Mouse (Mus musculus) spleen, postnatal 14 days (tissue): ENCODE measurements around the gene Siglecf.
A peak's percentile ranks its signal among the peaks of the same experiment; 100 is the strongest.

Experiments
- DNase-seq, 2 experiments: peaks; one replicate each; pipeline ENCODE4 v3.0.0; 2021 to 2022; ENCODE audit warnings: low spot score in 2 of 2

Gene Siglecf

DNA sequence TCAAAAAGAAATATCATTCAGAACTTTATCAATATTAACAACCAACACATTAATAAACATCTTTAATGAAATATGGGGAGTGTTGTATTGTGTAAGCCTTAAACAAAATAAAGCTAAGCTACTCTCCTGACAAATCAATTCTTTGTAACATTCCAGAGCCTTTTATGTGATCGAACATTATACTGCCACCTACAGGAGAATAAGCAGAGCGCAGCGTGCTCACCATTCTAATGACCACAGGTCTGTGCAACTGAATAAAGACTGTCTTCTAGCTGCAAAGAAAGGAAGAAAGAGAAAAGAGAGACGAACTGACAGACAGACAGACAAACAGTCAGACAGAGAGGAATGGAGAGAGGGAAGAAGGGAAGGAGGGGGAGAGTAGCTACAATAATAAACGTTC is 27.1 kb downstream of the Siglecf start:
- no peak for DNase-seq

- peak; percentile 9 to 33 for DNase-seq
Measured at GRCm38 (mm10) chr7:43392349-43393121, 41.4 kb downstream of the Siglecf start.

DNA sequence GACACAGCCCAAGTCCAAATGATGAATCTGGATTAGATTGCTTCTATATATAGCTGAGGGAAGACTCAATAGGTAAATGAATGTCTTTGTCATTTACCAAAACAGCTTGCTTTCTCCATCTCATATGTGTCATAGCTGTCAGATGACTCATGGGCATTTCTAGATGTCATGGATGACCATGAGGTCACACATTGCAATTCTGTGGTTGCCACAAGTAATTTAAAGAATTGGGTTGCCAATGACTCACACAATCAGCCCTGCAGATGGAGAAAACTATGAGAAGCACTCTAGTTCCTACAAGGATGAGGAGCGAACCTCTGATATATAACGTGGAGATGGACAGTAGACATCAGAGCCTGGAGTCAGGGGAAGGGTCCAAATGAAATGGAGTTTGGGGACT is 48.4 kb downstream of the Siglecf start:
- no peak for DNase-seq

DNA sequence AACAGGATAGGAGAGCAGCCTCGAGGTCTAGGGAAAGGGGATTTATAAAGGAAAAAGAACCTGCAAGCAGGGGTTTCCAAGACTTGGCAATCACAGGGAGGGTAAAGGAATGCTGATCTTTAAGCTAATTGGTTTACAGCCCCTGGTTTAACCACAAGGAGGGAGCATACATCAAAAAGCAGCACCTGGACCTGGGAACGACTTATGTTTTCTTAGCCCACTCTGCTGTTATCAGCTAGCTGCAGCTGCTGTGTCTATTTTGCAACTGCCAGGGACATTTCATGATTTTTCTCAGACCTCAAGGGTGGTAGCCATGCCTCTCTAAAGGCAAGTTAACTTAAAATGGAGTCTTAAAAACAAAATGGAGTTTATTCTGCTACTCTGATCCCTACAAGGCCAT is 51.6 kb downstream of the Siglecf start:
- DNase-seq: no peak

- no peak for DNase-seq
Measured at GRCm38 (mm10) chr7:43407573-43407972, 56.4 kb downstream of the Siglecf start.

DNA sequence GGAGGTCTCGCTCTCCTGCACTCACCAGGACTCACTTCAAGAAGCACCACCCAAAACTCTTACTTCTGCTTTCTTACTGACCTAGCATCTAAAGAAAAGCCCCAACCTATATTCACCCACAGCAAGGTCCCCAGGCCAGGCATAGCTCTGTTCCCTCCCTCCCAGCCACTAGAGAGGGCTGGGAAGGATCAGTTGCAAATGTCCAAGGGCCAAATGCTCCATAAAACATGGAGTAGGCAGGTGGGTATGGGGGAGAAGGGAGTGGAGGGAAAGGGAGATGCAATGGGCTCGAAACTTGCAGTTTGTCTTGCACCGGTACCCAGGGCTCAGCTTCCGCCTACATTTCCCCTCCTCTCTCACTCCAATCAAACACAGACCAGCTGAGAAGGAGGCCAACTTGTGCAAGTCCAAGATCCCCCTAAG is 57.0 kb downstream of the Siglecf start, which contains the start of gene Siglecg:
TSS of gene Siglecg (plus strand) at position 74 of the 423 bp plus-strand sequence.
- peak; percentile 11 to 34 for DNase-seq

DNA sequence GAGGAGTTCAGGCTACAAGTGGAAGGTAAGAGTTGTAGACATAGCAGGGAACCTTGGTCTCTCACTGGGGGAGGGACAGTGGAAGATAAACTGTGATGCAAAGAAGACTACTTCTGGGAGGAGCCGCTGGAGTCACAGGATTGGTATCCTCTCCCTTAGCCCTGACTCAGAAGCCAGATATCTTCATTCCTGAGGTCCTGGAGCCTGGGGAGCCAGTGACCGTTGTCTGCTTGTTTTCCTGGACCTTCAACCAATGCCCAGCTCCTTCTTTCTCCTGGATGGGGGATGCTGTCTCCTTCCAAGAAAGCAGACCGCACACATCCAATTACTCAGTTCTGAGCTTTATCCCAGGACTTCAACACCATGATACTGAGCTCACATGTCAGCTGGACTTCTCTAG is 57.9 kb downstream of the Siglecf start:
- DNase-seq: no peak
